Mouse (Mus musculus) ES-Bruce4 (cell line): ENCODE results near the gene Kdm8.

ENCODE experiments used
- CTCF ChIP-seq: IDR thresholded peaks from one replicate; pipeline ENCODE4 v1.8.1; 2011; ENCODE audit warnings: low read depth, low read length
- POLR2A ChIP-seq: IDR thresholded peaks from one replicate; pipeline ENCODE4 v1.8.1; 2011; ENCODE audit warnings: low read length; ENCODE audit not compliant: insufficient read depth

DNA sequence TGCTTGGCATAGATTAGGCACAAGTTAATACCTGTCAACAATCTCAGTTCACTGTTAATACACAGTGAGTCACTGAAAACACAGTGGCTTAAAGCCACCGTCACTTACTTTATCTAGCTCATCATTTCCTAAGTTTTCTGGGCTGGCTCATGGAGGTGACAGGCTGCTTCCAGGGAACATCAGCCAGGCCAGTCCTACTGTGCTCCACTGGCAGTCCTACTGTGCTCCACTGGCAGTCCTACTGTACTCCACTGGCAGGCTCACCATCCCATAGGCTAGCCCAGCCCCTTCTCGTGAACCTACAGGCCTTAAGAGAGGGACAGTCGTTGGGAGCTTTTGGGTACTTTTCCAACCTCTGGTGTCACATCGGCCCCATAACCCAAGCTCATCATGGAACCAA lies 28.7 kb upstream of the Kdm8 start:
- TF ChIP-seq CTCF (no peak), POLR2A (no peak)
